Mouse (Mus musculus) midbrain, embryonic 12.5 days (tissue): Measurements from ENCODE around the gene Cdc6. TPM values are rescaled to one million over a fixed set of nuclear protein-coding genes. Genes with fewer than 3 reads are reported as not detected.

Experiments
- ATAC-seq: fragments of 200-750 bp; cut with Nextera tagmentation; 2 replicates; pipeline ENCODE4 v1.8.0; 2017; ENCODE audit warnings: low read depth, moderate TSS enrichment, moderate library complexity; ENCODE audit not compliant: low FRiP score
- H3K27ac ChIP-seq: fragments of 300-500 bp; sonication (generic); replicated peaks from 2 replicates; pipeline ENCODE4 v1.5.1; 2016; ENCODE audit warnings: mild to moderate bottlenecking
- H3K27me3 ChIP-seq: fragments of 300-500 bp; sonication (generic); 2 replicates; pipeline ENCODE4 v1.6.1; 2016; ENCODE audit warnings: mild to moderate bottlenecking
- H3K36me3 ChIP-seq: fragments of 300-500 bp; sonication (generic); 2 replicates; pipeline ENCODE4 v1.6.1; 2016
- H3K4me1 ChIP-seq: fragments of 300-500 bp; sonication (generic); 2 replicates; pipeline ENCODE4 v1.6.1; 2016
- H3K4me2 ChIP-seq: fragments of 300-500 bp; sonication (generic); replicated peaks from 2 replicates; pipeline ENCODE4 v1.6.1; 2016; ENCODE audit warnings: mild to moderate bottlenecking, moderate library complexity
- H3K4me3 ChIP-seq: fragments of 300-500 bp; sonication (generic); 2 replicates; pipeline ENCODE4 v1.5.1; 2016; ENCODE audit warnings: mild to moderate bottlenecking
- H3K9ac ChIP-seq: fragments of 300-500 bp; sonication (generic); replicated peaks from 2 replicates; pipeline ENCODE4 v1.6.1; 2016; ENCODE audit warnings: mild to moderate bottlenecking, moderate library complexity
- H3K9me3 ChIP-seq: fragments of 300-500 bp; sonication (generic); 2 replicates; pipeline ENCODE4 v1.6.1; 2016; ENCODE audit warnings: mild to moderate bottlenecking
- WGBS: fragments of 180-500 bp; shearing (Covaris S2); methylation state at CpG from one replicate; pipeline ENCODE4 v1.1.7; 2016; 5-methylcytosine and 5-hydroxymethylcytosine counted together
- polyA plus RNA-seq: library from polyadenylated mRNA; unstranded; fragments of >200 nt; fragmentation: Nextera tagmentation; extraction: Ambion mirVana; gene quantifications from 2 replicates; pipeline ENCODE4 v1.2.1, GENCODE M21; 2016

The Cdc6 gene
- polyA plus RNA-seq, 1 experiment from 2014 or later, result 28.3 TPM

DNA sequence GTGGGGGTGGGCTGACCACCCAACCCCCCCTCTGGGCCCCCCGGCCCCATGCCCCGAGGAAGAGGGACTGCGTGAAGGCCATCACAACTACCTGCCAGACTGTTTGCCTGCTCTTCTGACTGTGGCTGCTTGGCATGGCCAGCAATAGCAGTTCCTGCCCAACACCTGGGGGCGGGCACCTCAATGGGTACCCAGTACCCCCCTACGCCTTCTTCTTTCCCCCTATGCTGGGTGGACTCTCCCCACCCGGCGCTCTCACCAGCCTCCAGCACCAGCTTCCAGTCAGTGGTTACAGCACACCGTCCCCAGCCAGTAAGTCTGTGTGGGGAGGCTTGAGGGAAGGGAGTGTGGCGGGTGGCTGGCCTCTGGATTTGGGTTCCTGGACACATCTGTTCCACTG is 42.9 kb downstream of the Cdc6 start:
- no peaks in the 10 kb centered on the region for H3K27me3 ChIP-seq
- peaks cover 37% of the 10 kb centered on the region for H3K4me1 ChIP-seq
- H3K9ac ChIP-seq, result no peak overlapping the region
- no peaks in the 10 kb centered on the region for H3K9me3 ChIP-seq
- H3K4me2 ChIP-seq, result no peak overlapping the region
- WGBS, result 85% methylated on average over 9 of the region's 9 CpGs
- no peak overlapping the region for H3K4me3 ChIP-seq
- no peak for ATAC-seq
- no peak overlapping the region for H3K27ac ChIP-seq
- no peaks in the 10 kb centered on the region for H3K36me3 ChIP-seq

DNA sequence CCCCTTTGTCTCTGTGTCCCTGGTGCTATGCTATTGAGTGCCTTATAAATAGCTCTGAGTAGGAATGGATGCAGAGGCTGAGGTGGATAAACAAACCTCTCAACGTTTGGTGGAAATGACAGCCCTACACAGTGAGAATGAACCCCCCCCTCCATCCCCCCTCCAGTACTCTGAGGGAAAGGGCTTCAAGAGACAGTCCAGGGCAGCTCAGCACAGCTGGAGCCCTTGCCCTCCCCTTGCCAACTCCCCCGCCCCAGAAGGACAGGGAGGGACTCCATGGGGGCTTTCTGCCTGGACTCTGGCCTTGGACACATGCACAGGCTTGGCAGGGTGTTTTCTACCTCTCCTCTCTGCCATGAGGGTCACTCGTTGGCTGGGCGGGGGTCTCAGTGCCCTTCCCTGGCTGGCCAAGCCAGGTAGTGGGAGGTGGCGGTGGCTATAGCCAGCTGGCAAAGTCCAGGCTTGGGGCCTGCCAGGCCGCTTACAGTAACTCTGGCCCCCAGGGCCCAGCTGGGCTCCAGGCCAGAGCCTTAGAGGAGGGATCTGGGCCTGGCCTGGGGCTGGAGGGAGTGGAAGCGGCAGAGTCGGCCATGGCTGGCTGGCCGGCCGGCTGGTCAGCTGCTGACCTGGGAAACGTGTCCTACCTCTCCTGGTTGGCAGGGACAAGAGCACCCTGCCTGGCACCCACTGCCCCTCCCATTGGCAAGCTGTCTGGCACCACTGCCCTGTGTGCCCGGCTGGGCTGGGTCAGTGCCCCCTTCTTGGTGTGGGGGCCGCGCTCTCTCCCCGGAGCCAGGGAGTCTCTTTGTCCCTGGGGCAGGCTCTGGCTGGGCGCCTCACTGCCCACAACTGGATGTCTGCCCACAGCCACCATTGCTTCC is 43.7 kb downstream of the Cdc6 start:
- H3K9ac ChIP-seq, result 0 out of 2 replicates have a peak overlapping the region, but pooled peaks have one; percentile 15
- H3K36me3 ChIP-seq, result no peaks in the 10 kb centered on the region
- H3K4me1 ChIP-seq, result peaks cover 42% of the 10 kb centered on the region
- no peak for ATAC-seq
- H3K4me3 ChIP-seq, result no peak overlapping the region
- H3K4me2 ChIP-seq, result no peak overlapping the region
- H3K27me3 ChIP-seq, result no peaks in the 10 kb centered on the region
- H3K27ac ChIP-seq, result no peak overlapping the region
- 75% methylated on average over 16 of the region's 16 CpGs for WGBS
- H3K9me3 ChIP-seq, result no peaks in the 10 kb centered on the region

DNA sequence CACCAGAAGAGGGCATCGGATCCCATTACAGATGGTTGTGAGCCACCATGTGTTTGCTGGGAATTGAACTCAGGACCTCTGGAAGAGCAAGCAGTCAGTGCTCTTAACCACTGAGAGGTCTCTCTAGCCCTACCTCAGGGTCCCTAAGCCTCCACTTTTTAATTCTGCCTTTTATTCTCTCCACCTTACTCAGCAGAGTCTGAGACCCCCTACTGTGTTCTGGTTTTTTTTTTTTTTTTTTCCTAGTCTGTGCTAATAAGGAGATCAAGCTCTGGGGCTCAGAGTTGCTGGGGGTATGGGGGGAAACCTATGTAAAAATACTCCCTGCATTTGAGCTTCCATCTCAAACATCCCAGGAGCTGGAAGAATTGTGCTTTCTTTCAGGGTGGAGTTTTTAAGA is 44.5 kb downstream of the Cdc6 start:
- H3K27me3 ChIP-seq, result no peaks in the 10 kb centered on the region
- no peak overlapping the region for H3K4me2 ChIP-seq
- ATAC-seq, result no peak
- H3K9ac ChIP-seq, result no peak overlapping the region
- no peak overlapping the region for H3K27ac ChIP-seq
- no peaks in the 10 kb centered on the region for H3K9me3 ChIP-seq
- H3K4me1 ChIP-seq, result peaks cover 42% of the 10 kb centered on the region
- H3K4me3 ChIP-seq, result no peak overlapping the region
- WGBS, result 80% methylated on average over 1 of the region's 1 CpGs
- H3K36me3 ChIP-seq, result no peaks in the 10 kb centered on the region

DNA sequence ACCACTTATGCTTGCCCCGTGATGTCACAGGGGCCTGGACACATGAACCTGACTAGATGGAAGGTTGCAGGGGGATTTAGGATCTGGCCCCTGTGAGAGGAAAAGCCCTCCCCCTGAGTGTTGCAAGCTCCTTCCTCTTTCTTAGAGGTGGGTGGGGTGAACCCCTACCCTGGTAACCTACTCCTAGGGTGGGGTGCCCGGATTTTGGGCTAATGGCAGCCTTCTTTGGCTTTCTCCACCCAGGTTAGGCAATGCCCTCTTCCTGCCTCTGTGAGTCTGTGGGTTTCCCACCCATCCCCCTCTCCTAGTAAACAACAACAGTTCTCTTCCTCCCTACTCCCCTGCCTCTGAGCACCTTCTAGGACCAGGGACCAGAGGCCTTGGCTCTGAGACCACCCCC is 45.1 kb downstream of the Cdc6 start:
- Histone ChIP-seq H3K36me3 (no peaks in the 10 kb centered on the region), H3K4me3 (no peak overlapping the region), H3K27me3 (no peaks in the 10 kb centered on the region), H3K4me1 (peaks cover 42% of the 10 kb centered on the region), H3K4me2 (no peak overlapping the region), H3K9me3 (no peaks in the 10 kb centered on the region), H3K9ac (no peak overlapping the region), H3K27ac (no peak overlapping the region)
- ATAC-seq, result no peak
- WGBS, result 74% methylated on average over 2 of the region's 2 CpGs

DNA sequence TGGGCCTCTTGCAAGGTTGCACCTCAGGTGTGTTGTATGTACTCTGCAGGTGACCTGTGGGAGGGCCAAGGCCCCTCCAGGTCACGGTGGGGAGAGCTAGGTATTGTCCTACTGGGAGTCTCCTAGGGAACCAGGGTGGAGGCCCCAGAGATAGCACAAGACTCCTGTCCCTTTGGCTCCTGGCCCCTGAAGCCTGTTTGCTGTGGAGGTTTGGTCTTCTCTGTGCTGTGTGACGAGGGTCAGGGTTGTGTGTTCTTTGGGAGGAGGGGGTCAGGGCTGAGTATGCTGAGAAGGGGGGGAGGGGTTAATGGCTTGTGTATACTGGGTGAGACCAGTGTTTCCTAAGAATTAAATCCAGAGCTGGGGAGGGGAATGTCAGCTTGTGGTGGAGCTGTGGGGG is 45.8 kb downstream of the Cdc6 start:
- peak overlapping the region; percentile 46; the same call in 1 of the 2 replicates for H3K27ac ChIP-seq

DNA sequence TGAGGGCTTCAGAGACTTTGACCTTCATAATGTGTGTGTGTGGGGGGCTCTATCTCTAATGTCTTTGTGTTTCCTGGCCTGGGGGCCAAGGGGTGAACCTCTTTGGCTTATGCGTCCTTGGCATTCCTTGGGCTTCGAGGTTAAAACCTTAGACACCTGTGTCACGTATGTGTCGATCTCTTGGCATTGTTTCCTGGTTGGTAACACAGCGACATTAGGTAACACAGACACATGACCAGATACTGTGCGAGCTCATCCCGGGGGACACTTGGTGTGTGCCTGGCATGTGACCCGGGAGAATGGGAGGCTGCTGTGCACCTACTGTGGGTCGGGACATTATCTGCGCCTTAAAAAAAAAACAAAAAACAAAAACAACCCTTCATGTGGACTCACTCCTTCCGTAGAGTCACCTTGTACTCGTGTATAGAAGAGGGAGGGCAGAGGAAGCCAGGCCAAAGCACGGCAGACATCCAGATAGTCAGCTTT is 46.3 kb downstream of the Cdc6 start:
- Histone ChIP-seq H3K4me1 (peaks cover 42% of the 10 kb centered on the region), H3K27ac (peak overlapping the region; percentile 46; the same call in 1 of the 2 replicates), H3K36me3 (no peaks in the 10 kb centered on the region), H3K27me3 (no peaks in the 10 kb centered on the region), H3K4me3 (no peak overlapping the region), H3K9ac (no peak overlapping the region), H3K9me3 (no peaks in the 10 kb centered on the region), H3K4me2 (peak overlapping the region; percentile 28)
- no peak for ATAC-seq
- 29% methylated on average over 13 of the region's 13 CpGs for WGBS

More for the DNA sequence above, 45.8 kb downstream of the Cdc6 start:
- Histone ChIP-seq H3K9ac (no peak overlapping the region), H3K36me3 (no peaks in the 10 kb centered on the region), H3K4me2 (no peak overlapping the region), H3K27me3 (no peaks in the 10 kb centered on the region), H3K9me3 (no peaks in the 10 kb centered on the region), H3K4me3 (no peak overlapping the region), H3K4me1 (peaks cover 42% of the 10 kb centered on the region)
- WGBS, result 6% methylated on average over 2 of the region's 2 CpGs
- ATAC-seq, result peak; percentile 23; the same call in 1 of the 2 replicates

DNA sequence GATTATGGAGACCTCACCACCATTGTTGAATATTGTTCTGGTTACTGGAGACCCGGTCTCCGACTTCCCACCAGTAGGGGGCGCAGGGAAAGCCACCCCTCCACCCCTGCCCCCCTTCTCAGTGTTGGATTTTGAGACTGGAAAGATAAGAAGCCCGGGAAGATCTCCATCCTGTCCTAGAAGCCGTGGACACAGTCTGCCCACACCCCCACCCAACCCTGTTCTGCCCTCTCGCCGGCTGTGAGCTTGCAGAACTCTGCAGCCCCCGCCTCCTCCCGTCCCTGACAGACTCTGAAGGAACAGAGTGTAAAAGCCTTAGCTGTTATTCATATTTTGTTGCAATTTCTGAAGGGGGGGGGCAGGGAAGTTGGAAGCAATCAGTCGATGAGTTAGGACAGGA is 46.8 kb downstream of the Cdc6 start:
- H3K4me3 ChIP-seq, result no peak overlapping the region
- H3K9me3 ChIP-seq, result no peaks in the 10 kb centered on the region
- H3K4me2 ChIP-seq, result peak overlapping the region; percentile 28
- no peak overlapping the region for H3K9ac ChIP-seq
- peak; percentile 57 for ATAC-seq
- H3K4me1 ChIP-seq, result peaks cover 47% of the 10 kb centered on the region
- peak overlapping the region; percentile 46 for H3K27ac ChIP-seq
- no peaks in the 10 kb centered on the region for H3K36me3 ChIP-seq
- H3K27me3 ChIP-seq, result no peaks in the 10 kb centered on the region
- 5% methylated on average over 10 of the region's 10 CpGs for WGBS

DNA sequence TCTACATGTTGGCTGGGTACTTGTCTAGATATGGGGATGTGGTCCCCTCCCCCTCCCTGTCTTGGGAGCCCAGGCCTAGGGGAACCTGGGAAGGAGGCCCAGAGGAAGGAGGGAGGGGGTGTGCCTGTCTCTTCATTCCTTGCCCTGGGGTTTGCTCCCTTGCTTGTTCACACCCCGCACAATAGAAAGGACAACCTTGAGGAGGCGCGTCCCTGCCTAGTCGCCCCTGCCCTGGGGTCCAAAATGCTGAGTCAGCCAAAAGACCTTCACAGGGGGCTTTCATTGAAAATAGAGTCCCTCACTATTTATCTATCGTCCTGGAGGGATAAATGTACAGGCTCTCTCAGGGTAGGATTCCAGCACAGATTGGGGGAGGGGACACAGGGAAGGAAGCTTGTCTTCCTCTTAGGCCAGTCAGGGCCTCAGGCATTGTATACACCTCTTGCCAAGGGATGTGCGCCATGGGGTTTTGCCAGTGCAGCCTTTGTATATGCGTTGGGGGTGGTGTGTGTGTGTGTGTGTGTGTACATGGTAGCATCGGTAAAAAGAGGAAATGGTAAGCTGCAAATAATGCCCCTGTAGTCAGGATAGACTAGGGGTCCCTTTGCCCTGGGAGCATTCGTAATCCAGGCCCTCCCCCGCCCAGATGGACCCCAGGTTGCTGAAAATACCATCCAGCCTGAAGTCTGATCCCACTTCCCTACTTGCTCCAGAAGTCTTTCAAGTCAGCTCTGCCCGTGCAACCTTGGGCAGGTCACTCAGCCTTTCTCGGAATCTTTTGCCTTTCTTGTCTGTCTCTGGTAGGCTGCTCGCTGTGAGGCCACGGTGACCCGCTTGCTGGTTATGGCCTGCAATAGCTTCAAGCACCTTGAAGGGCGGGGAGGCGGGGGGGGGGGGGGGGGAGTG is 47.5 kb downstream of the Cdc6 start:
- H3K27me3 ChIP-seq, result no peaks in the 10 kb centered on the region
- H3K4me3 ChIP-seq, result no peak overlapping the region
- 18% methylated on average over 16 of the region's 17 CpGs for WGBS
- H3K27ac ChIP-seq, result peak overlapping the region; percentile 46
- no peaks in the 10 kb centered on the region for H3K9me3 ChIP-seq
- no peak overlapping the region for H3K9ac ChIP-seq
- H3K4me2 ChIP-seq, result peak overlapping the region; percentile 28
- 0 out of 2 replicates have a peak, but pooled peaks have one; percentile 21 for ATAC-seq
- peaks cover 54% of the 10 kb centered on the region for H3K4me1 ChIP-seq
- H3K36me3 ChIP-seq, result no peaks in the 10 kb centered on the region

DNA sequence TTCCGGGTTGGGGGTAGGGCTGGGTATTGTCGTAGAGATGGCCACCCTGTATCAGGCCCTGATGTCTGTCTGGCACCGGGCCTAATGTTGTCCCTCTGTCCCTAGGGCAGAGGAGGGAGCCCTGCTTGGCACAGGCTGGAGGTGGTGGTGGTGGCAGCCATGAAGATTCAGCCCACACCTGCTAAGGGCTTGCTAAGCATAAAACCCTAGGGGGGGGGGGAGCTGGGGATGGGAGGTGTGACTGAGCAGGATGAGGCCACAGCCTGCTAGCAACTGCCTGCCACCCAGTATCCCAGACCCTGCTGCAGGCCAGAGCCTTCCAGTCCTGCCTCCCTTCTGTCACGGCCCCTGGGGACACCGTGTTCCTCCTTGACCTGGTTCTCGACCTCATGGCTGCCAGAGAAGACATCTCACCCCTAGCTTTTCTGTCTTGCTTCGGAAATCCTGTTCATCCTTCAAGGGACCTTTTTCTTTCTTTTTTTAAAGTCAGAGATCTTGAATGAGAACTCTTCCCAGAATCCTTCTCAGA is 48.2 kb downstream of the Cdc6 start:
- H3K4me1 ChIP-seq, result peaks cover 61% of the 10 kb centered on the region
- H3K4me2 ChIP-seq, result no peak overlapping the region
- no peaks in the 10 kb centered on the region for H3K9me3 ChIP-seq
- H3K9ac ChIP-seq, result no peak overlapping the region
- WGBS, result 41% methylated on average over 7 of the region's 7 CpGs
- ATAC-seq, result no peak
- no peak overlapping the region for H3K4me3 ChIP-seq
- H3K36me3 ChIP-seq, result no peaks in the 10 kb centered on the region
- peaks cover 4% of the 10 kb centered on the region for H3K27me3 ChIP-seq
- peak overlapping the region; percentile 46 for H3K27ac ChIP-seq

DNA sequence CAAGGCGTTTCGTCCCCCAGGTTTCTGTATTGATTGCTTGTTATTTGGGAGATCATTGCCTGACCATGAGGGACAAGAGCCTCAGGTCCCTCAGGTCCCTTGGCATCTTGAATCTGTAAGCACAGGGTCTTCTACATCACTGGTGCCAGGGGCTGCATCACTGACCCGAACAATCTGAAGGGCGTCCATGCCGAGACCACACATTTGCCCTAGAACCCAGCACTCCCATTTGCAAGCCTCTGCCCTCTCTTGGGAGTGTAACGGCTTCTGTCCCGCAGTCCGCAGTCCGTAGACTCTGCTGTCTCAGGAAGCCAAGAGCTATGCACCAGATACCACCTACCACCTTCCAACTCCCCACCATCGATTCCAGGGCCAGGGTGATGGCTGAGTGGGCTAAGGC is 48.7 kb downstream of the Cdc6 start:
- H3K4me1 ChIP-seq, result peaks cover 62% of the 10 kb centered on the region
- no peak for ATAC-seq
- no peaks in the 10 kb centered on the region for H3K36me3 ChIP-seq
- no peak overlapping the region for H3K4me3 ChIP-seq
- no peak overlapping the region for H3K4me2 ChIP-seq
- WGBS, result 81% methylated on average over 10 of the region's 10 CpGs
- no peak overlapping the region for H3K9ac ChIP-seq
- peaks cover 9% of the 10 kb centered on the region for H3K27me3 ChIP-seq
- no peak overlapping the region for H3K27ac ChIP-seq
- H3K9me3 ChIP-seq, result no peaks in the 10 kb centered on the region

DNA sequence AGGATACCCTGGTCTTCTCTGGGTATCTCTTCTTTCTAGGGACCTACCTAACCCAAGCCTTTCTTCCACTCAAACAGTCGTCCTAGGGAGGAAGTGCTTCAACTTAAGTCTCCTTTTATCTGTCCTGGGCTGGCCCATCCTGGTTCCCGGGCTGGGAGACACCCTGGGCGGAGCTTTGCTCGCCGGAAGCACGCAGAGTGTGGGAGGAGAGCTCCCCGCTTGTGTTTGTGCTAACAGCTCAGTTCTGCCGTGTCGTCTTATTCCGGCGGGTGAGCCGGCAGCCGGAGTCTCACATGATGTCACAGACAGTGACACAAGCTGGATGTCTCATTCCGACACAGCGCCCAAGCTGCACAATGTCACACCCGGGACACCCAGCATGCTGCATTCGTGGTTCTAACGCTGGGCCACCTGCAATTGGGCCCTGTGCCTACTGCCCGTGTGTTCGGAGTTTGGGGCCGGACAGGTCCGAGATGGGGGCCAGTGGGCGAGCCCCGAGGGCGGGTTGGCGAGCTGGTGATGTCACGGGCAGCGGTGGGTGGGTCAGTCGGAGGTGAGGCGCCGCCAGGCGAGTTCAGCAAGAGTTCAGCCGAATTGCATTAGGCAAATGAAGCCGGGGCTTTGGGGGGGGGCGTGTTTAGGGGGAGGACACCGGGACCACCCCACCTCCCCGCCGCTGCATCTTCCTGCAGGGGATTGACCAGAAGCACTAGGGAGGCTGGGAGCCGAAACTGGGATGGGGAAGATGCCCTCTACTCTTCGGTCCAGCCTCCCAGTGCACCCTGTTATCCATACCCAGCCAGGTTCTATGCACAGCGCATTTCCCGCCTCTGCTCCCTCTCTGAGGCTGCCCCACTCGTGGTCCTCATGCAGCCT is 52.1 kb downstream of the Cdc6 start:
- H3K27me3 ChIP-seq, result peaks cover 36% of the 10 kb centered on the region
- no peaks in the 10 kb centered on the region for H3K36me3 ChIP-seq
- H3K4me1 ChIP-seq, result peaks cover 73% of the 10 kb centered on the region
- peak overlapping the region; percentile 25; the same call in 1 of the 2 replicates for H3K27ac ChIP-seq
- ATAC-seq, result peak; percentile 34; the same call in 1 of the 2 replicates
- H3K9ac ChIP-seq, result peak overlapping the region; percentile 60
- peak overlapping the region; percentile 91 for H3K4me2 ChIP-seq
- no peaks in the 10 kb centered on the region for H3K9me3 ChIP-seq
- WGBS, result under 1% methylated on average over 43 of the region's 43 CpGs
- peak overlapping the region; percentile 53 for H3K4me3 ChIP-seq
